Mouse (Mus musculus) skeletal muscle tissue, postnatal 0 days (tissue): ENCODE results near the gene Slfn8. TPM values are rescaled to one million over a fixed set of nuclear protein-coding genes. Genes with fewer than 3 reads are reported as not detected.

ENCODE experiments used
- microRNA-seq, 2 experiments: library from miRNA; unstranded; fragments of <30 nt; microRNA quantifications; one replicate each; pipeline ENCODE4; 2016
- polyA plus RNA-seq: library from polyadenylated mRNA; unstranded; fragments of >200 nt; fragmentation: Nextera tagmentation; extraction: Ambion mirVana; gene quantifications from 2 replicates; pipeline ENCODE4 v1.2.1, GENCODE M21; 2015

The Slfn8 gene
- 0.58 and 0.71 TPM in 2 replicates for polyA plus RNA-seq

DNA sequence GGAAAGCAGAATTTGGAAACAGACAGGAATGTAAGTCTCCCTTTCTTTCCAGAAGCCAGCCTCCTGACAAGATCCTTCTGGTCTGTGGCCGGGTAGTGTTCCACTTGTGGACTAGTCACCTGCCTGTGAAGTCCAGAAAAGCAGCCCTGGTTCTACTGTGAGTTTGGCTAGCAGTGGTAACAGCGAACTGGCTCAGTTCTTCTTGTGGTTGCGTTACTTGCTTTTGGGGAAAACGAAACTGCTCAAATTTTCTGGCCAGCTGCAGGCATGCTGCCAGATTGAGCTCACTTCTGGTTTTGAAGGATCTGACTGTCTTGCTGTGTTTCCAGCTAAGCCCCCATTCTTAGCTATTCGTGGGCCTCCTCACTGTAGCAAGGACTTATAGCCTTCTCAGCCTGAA lies at the start of gene Slfn8:
Gene Slfn8, minus strand, starts transcription at position 190 of the 400 bp plus-strand sequence.

GRCm38 (mm10) chr11:83064946-83065345 lies 44.3 kb upstream of the Slfn8 start, which contains the start of gene Slfn2:
Slfn2 (plus strand) TSS chr11:83065112.

GRCm38 (mm10) chr11:82991469-82992166 lies 29.0 kb downstream of the Slfn8 start, which contains the start of gene Slfn9:
Slfn9 (minus strand) TSS chr11:82991830.

Small RNA genes lying within 50 kb of the gene (microRNA-seq; reads per million reads assigned to microRNA genes)
- gene Gm27598 (0 reads per million in 2 experiments), gene Mir7679 (0 reads per million in 2 experiments)

Other genes with a start within 250 kb of the Slfn8 start
- gene Lig3, start 239.7 kb downstream of the Slfn8 start, polyA plus RNA-seq, result 8.9 and 10.4 TPM in 2 replicates
- gene Rffl, start 149.6 kb downstream of the Slfn8 start, polyA plus RNA-seq, result 3.3 and 4.0 TPM in 2 replicates
- 8.1 and 9.9 TPM in 2 replicates for gene Rad51d, start 130.2 kb downstream of the Slfn8 start, polyA plus RNA-seq
- gene Fndc8, start 128.7 kb downstream of the Slfn8 start, polyA plus RNA-seq, result 0.42 and 0.44 TPM in 2 replicates
- gene Nle1, start 112.4 kb downstream of the Slfn8 start, polyA plus RNA-seq, result 10.8 and 14.6 TPM in 2 replicates
- 105 and 118 TPM in 2 replicates for gene Unc45b, start 110.3 kb downstream of the Slfn8 start, polyA plus RNA-seq
- 7.9 and 10.0 TPM in 2 replicates for gene Slfn5, start 69.5 kb downstream of the Slfn8 start, polyA plus RNA-seq
- 2.9 and 3.7 TPM in 2 replicates for gene Slfn9, start 29.0 kb downstream of the Slfn8 start, polyA plus RNA-seq
- gene Slfn2, start 44.3 kb upstream of the Slfn8 start, polyA plus RNA-seq, result 5.7 and 8.7 TPM in 2 replicates
- 0.67 and 0.82 TPM in 2 replicates for gene Slfn1, start 96.0 kb upstream of the Slfn8 start, polyA plus RNA-seq
- gene Slfn4, start 154.4 kb upstream of the Slfn8 start, polyA plus RNA-seq, result 0.10 and 0.27 TPM in 2 replicates
- 0.40 and 0.51 TPM in 2 replicates for gene Slfn3, start 170.5 kb upstream of the Slfn8 start, polyA plus RNA-seq